Mouse (Mus musculus): Measurements from ENCODE around the gene Vegfb.

Gene Vegfb

DNA sequence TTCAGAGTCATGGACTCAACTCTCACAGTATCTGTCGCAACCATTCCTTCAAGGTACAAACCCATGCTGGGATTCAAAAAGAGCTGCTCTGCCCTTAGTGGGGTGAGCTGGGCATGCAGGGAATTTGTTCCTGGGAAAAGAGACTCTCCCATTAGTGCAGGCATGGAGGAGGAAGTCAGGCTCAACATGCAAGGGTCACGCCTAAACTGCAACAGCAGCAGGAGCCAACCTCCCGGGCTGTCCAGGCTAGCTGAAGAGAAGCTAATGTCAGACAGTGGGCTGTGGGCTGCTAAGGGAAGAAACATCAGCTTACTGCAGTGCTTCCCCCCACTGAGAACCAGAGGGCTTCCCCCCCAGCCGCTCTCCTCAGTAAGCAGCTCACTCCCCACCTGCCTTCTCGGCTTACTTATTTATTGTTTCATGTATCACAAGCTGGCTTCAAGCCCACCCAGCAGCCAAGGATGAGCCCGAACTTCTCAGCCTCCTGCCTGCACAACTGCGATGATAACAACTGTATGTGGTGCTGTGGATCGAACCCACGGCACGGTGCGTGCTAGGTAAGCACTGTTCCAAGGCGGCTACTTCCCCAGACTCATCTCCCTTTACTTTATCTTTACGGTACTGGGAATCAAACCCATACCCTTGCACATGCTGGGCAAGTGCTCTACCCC, 15.1 kb downstream of the Vegfb start:
- no peak for DNase-seq (ENCODE audit: low read depth)

DNA sequence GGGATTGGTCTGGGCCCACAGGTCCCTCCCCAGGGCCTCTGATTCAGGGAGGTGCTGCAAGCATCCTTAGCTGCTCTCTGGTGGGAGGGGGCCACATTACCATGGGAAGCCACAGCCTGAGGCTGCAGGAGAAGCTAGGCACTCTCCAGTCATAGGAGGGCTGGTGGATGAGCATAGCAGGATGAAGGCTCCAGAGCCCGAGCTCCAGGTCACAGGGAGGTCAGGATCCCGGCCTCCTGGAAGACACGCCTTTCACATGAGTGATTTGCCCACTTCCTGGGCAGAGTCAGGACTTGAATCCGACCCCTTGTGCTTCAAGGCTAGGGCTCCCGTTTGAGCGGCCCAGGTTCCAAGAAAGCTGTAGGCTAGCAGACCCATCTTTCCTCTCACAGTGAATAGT, 15.8 kb downstream of the Vegfb start:
- no peak for DNase-seq (ENCODE audit: low read depth)

DNA sequence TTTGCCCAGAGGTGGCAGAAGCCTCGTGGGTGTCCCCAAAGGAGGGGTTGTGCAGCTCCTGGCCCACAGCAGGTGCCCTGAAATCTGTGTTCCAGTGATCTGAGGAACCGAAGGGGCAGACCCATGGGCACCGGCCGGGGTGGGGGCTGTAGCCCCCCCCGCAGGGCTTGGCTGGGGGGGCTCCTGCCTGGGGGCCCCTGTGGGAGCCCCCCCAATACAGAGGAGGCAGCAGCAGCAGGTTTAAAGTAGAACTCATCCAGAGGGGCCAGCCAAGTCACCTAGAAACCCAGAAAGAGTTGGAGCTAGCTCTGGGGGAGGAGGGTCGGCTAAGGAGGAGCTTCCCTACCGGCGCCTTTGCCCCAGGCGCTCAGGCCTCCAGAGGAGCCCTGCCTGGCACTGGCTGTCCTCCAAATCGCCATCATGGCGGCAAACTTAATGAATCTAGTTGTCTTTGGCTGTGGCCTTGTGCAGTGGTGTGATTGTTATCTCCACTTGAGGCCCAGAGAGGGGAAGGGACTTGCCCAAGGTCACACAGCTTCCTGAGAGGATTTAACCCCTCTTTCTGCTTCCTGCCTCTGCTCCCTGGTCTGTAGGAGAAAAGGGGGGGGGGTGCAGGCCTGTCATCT, 16.9 kb downstream of the Vegfb start:
- peak; percentile 38 for DNase-seq (ENCODE audit: low read depth)

DNA sequence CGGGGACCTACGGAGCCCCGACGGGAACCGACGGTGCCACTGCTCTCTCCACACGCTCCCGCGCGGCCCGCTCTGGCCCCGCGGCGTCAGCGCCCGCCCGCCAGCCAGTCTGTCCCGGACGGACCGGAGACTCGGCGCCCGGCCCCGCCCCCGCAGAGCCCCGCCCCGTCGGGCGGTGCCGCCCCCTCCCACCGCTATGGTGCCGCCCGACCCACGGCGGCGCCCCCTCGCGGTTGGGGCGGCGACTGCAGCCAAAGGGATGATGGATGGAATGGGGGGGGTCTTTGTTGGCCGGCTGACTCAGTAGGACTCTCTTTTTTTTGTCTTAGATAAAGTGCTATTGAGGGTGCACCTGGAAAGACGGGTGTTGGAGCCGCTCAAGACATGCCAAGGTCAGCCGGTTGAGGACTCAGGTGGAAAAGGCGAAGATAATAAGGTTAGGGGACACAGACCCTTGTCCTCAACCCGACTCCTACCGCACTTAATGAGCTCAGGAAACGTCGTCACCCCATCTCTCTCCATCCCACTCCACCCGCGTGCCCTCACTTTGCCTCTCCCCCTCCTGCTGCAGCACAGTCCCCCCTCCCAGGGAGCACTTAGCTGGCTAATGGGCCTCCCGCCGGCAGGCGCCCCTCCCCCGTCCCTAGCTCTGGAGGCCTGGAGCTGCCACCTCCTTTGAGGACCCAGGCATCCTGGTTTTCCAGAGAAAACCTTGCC, 17.6 kb downstream of the Vegfb start:
- peak; percentile 92 for DNase-seq (ENCODE audit: low read depth)

DNA sequence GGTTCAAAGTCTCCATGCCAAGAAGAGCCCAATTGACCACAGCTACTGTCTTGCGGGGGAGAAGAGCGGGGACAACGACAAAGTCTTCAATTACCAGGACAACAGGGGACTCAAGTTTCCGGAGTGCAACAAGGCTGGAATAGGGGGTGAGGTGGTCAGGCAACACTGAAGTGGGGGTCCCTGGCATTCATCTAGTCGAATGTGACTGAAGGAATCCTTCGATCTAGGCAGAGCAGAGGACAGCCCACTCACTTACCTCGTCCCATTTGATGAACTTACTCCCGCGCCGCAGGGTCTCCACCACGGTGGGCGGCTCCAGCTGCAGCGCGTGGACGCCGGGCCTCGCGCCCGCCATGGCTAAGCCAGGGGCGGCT, 18.2 kb downstream of the Vegfb start:
- DNase-seq (ENCODE audit: low read depth) = no peak

DNA sequence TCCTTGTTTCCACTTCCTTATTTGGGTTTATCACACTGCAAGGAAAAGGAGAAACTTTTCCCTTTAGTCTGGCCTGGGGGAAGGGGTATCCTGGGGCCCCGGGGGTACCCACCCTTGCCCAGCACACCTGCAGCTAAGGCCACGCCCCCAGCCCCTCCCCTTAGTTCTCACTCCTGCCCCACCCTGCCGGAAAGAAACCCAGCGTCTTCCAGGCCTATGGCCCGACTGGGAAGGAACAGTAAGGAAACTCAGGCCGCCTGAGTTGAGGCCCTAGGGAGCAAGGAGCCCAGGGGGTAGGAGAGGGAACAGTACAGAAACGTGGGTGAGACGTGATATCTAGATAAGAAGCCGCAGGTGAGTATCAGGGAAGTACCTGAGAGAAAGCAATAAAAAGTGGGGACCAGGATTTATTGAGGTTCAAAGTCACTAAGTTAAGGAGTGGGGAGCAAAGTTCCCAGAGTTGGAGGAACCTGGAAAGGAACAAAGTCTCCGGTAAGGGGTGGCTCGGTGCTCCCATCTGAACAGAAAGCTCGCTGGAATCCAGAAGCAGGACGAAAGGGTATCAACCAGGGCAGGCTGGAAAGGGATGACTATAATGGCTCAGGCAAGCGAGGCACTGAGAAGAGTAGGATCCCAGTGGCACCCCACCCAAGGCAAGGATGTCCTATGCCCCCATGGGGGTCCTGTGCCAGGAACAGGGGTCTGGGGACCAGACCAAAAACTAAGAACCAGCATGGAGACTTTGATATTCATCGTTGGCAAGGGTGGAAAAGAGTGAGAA, 18.8 kb downstream of the Vegfb start:
- peak; percentile 63 for DNase-seq (ENCODE audit: low read depth)

DNA sequence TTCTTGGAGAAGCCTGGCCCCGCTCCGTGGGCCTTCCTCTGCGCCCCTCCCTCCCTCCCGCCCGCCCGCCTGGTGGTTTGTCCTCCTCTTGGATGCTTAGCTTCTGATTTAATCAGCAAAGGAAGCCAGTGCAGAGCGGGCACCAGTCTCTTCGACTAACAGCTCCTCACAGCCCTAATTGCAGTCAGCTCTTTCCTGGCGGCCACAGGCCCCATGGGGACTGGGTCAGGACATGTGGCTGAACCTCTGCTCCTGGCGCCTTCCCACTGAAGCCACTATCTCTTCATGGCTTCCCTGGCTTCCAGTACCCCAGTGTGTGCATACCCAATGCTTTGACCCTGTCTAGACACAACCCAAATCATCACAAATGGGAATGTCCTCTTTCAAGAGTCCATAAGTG, 31.0 kb downstream of the Vegfb start:
- no peak for DNase-seq (ENCODE audit: low read depth)

DNA sequence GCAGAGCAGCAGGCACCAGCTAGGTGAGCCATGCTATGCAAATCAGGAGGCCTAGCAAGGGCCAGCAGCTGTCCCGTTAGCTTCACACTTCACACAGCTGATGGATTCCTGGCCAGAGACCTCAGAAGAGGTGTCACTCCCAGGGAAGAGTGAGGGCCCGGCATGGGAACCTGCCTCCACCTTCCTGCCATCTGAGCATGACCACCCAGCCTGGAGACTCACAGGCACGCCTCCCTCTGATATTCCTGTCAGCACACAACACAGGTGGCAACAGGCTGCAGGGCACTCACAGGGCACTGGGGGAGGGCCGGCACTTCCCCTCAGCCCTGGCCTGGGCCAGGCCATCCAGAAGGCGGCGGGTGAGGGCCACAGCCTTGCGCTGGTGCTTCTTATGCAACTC, 32.0 kb downstream of the Vegfb start:
- no peak for DNase-seq (ENCODE audit: low read depth)

DNA sequence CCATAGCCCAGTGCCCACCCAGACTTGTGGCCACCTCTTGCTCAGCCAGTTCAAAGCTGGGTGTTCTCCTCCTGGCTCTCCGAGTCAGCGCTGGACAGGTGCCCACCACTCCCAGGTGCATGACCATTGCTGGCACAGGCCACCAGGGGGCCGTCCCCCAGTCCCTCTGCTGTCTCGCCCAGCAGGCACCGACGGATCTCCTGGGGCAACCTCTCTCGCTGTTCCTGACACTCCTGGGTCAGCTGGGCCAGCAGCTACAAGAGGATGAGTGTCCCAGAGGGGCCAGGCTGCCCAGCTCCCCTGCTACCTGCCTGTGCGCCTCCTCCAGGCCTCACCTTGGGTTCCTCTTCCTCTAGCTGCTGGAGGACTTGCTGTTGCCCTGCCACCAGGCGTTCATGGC, 33.4 kb downstream of the Vegfb start:
- peak; percentile 69 for DNase-seq (ENCODE audit: low read depth)

DNA sequence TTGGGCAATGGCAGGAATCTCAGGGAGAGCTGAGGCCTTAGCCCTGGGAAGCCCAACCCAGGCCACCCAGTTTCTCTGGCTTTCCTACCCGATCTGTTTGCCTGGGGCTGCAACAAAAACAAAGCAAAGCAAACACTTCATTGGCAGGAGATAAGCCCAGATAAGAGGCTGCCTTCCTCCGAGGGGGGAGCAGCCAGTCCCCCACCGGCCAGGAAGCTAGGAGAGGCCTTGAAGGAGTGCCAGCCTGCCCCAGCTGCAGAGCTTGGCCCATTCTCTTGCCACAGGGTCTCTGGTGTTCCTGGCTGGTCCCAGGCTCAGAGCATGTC, 34.8 kb downstream of the Vegfb start:
- DNase-seq (ENCODE audit: low read depth) = peak; percentile 70

DNA sequence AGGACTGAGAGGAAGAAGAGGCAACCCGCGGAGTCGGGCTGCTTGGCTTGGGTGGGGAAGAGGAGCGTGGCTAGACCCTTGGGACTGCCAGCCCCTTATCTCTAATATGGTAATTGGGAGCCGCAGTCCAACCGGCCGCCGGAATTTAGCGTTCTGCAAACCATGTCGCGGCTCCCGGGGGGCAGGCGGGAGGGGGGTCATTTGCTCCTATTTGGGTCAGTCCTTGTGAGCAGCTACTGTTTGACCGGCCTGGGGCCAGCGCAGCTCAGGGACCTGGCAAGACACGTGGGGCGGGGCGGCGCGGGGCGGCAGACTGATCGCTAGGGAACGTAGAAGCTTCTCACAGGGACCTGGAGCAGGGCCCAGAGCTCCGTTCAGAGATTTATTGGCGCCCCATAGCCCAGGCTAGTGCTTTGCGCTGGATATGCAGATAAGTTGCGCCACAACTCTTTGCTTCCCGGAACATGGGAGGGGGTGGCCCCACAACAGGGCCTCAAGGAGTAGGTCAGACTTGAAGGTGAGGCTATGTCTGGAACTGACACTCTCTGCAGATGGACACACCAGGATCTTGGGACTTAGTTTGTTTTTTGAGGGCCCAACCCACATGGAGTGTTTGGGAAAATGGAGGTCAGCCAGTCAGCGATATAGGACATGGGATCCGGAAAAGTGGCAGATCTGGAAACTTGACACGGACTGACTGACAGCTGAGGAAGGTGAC, 35.3 kb downstream of the Vegfb start:
- peak; percentile 92 for DNase-seq (ENCODE audit: low read depth)

DNA sequence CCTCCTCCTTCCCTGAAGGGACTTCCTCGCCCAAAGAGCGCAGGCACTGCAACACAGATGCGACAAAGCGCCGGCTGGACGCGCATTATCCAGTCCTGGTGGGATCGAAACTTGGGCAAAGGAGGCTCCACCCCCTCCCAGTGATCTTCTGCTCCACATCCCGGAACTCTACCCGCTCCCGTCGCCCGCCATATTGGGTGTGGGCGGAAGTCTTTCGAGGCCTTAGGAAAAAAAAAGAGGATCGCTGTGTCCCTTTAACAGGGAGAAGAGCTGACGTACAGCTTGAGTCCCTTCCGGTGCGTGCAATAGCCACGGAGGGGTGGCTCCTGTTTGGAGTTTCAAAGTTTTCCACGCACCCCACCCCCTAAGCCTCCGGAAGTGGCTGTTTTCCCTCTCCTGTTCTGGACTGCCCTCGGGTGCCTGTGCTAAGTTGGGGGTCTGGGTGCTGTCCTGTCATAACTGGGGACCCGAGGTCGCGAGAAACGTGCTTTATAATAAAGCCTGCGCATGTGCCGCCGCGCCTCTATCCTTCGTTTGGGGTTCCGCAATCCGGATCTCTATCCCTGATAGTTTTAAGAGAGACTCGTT, 36.0 kb downstream of the Vegfb start:
- peak; percentile 96 for DNase-seq (ENCODE audit: low read depth)

DNA sequence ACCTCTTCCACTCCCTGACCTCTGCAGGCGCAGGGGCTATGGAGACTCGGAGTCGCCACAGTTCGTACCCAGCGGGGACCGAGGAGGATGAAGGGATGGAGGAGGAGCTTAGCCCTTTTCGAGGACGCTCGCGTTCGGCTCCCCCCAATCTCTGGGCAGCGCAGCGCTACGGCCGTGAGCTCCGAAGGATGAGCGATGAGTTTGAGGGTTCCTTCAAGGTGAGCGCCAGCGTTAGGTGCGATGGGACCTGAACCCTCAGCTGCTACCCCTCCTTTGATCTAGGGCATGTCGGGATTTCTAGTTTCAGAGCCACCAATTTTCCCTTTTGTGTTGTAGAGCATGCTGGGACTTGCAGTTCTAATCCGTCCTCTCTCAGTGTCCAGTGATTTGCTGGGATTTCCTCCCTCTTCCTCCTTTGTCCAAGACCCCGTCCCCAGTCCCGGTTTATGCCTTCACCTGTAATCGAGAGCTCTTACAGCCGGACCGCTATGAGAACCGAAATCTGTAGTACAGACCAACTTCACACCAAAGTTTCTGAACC, 36.8 kb downstream of the Vegfb start:
- DNase-seq (ENCODE audit: low read depth) = peak; percentile 69

DNA sequence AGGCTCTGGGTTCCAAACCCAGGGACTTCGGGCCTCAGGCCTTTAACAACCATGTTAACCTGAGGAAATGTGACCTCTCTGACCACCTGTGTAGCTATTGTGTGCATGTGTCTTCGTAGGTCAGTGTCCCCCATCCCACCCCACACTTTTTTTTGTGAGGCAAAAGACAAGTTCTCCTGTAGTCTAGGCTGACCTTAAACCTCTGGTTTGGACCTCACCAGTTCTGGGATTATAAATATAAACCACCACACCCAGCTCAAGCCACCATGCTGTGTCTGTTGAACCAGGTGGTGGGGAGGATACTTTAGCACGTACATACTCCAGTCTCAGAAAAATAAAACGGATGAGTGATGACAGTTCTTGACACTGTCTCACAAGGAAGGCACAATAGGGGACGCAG, 37.5 kb downstream of the Vegfb start:
- no peak for DNase-seq (ENCODE audit: low read depth)

DNA sequence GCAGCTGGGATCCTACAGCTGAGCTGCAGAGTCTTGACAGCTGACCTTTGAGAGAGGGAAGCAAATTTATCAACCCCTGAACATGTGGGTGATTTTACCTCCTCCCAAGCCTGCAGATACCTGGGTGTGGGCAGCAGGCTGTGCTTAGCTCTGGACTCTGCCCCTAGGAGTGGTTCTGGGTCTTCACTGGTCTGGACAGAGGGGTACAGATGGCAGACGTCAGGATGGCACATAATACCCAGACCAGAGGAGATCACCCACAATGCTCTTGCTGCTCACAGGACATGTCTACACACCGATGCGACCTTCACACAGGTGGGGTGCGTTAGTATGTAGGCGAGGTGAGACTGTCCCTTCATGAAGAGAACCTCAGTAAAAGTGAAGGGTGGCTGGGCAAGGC, 37.9 kb downstream of the Vegfb start:
- no peak for DNase-seq (ENCODE audit: low read depth)

DNA sequence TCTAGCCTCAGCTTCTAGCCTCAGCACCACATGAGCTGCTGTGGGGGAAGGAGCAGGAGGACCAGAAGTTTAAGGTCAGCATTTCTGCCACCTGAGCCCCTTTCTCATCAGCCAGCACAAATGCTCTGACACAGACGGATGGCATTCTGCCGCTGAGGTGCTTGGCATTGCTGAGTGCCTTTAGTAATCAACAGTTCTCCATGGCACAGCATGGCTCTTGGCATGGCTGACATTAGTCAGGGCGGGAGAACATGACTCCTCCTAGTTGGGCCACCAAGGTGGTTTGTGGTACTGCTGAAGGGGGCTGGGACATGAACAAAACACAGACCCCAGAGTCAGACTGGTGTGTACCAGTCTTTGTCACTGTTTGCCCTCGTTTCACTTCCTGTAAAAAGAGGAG, 39.3 kb downstream of the Vegfb start:
- DNase-seq (ENCODE audit: low read depth) = no peak

DNA sequence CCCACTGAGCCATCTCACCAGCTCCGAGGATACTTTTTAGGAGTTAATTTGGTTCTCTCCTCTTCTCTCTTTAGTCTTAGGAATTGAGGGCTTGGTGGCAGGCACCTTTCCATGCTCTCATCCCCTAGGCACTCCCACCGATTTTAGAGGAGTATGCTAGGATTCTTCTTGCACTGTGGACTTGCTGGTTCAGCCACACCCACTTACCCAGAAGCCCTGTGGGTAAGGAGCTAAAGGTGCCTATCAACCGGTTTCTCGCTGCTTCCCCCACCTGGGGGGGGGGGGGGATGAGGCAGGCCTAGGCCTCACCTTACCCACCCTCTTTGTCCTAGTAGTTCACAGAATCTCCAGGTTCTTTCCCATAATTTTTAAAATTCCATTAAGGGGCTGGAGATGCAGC, 39.7 kb downstream of the Vegfb start:
- DNase-seq (ENCODE audit: low read depth) = no peak

DNA sequence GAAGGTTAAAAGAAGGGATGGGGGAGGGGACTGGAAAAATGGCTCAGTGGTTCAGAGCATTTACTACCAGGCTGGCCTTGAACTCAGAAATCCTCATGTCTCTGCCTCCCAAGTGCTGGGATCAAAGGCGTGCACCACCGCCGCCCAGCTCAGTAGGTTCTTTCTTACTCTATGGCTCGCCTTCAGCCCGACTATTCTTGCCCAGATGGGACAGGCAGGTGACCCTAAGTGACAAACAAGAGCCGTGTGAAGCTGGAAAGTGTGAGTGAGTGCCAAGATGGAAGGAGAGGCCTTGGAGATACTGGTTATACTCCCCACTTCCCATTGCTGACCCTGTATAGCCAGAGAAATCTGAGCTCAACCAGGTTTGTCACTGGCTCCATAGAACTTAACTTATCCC, 43.7 kb downstream of the Vegfb start:
- no peak for DNase-seq (ENCODE audit: low read depth)

DNA sequence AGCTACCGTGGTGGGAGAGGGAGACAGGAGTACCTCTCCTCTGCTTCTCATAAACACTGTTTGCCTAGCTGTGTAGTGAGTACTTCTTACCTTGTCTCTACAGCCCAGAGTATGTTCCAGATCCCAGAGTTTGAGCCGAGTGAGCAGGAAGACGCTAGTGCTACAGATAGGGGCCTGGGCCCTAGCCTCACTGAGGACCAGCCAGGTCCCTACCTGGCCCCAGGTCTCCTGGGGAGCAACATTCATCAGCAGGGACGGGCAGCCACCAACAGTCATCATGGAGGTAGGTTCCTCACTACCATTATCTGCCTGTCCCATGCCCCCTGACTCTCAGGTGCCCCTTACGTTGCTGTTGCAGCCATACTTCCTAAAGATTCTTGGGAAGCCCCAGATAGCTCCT, 44.7 kb downstream of the Vegfb start:
- DNase-seq (ENCODE audit: low read depth) = no peak

DNA sequence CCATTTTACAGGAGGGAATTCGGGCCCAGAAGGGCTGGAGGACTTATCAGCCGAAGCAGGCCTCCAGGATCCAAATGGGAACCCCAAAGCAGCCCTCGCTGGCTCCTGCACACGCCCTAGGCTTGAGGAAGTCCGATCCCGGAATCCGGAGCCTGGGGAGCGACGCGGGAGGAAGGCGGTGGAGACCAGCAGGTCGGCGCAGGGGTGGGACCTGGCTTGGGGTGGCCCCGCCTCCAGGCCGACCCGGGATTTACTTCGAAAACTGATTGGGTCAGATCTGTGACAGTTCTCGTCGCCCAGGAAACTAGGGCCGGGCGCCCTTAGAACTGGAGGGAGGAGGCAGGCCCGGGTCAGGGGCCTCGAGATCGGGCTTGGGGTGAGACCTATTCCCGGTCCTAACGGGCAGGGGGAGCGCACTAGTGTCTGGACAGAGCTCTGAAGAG, 45.2 kb downstream of the Vegfb start, which contains the start of gene Gpr137:
Gene Gpr137 (minus strand): TSS at position 232 of the 443 bp plus-strand sequence.
- peak; percentile 98 for DNase-seq (ENCODE audit: low read depth)

Measured in NIH3T3 (cell line).